Mouse (Mus musculus) kidney, postnatal 0 days (tissue): Measurements from ENCODE around the gene Mtfmt. TPM values are rescaled to one million over a fixed set of nuclear protein-coding genes. Genes with fewer than 3 reads are reported as not detected.

Source experiments
- ATAC-seq: fragments of 200-750 bp; cut with Nextera tagmentation; replicated peaks from 2 replicates; pipeline ENCODE4 v1.8.0; 2017; ENCODE audit warnings: low read depth, moderate number of reproducible peaks, moderate TSS enrichment, moderate library complexity; ENCODE audit not compliant: low FRiP score
- DNase-seq: peaks from one replicate; pipeline ENCODE4 v3.0.0-alpha.2; 2016; ENCODE audit warnings: low spot score
- H3K27ac ChIP-seq: fragments of 300-500 bp; sonication (generic); 2 replicates; pipeline ENCODE4 v1.5.1; 2014; ENCODE audit warnings: mild to moderate bottlenecking
- H3K27me3 ChIP-seq: fragments of 300-500 bp; sonication (generic); 2 replicates; pipeline ENCODE4 v1.6.1; 2014; ENCODE audit warnings: low read length, mixed read lengths; ENCODE audit not compliant: insufficient read depth
- H3K36me3 ChIP-seq: fragments of 300-500 bp; sonication (generic); 2 replicates; pipeline ENCODE4 v1.6.1; 2014; ENCODE audit warnings: low read length, mixed read lengths; ENCODE audit not compliant: insufficient read depth
- H3K4me1 ChIP-seq: fragments of 300-500 bp; sonication (generic); replicated peaks from 2 replicates; pipeline ENCODE4 v1.6.1; 2014; ENCODE audit warnings: antibody characterized with exemption, low read length, mixed read lengths; ENCODE audit not compliant: insufficient read depth
- H3K4me2 ChIP-seq: fragments of 300-500 bp; sonication (generic); 2 replicates; pipeline ENCODE4 v1.6.1; 2014; ENCODE audit warnings: mild to moderate bottlenecking, low read length, moderate library complexity, mixed read lengths
- H3K4me3 ChIP-seq: fragments of 300-500 bp; sonication (generic); replicated peaks from 2 replicates; pipeline ENCODE4 v1.5.1; 2014; ENCODE audit warnings: low read depth, low read length
- H3K9ac ChIP-seq: fragments of 300-500 bp; sonication (generic); 2 replicates; pipeline ENCODE4 v1.6.1; 2014; ENCODE audit warnings: low read depth, low read length
- H3K9me3 ChIP-seq: fragments of 300-500 bp; sonication (generic); replicated peaks from 2 replicates; pipeline ENCODE4 v1.6.1; 2016; ENCODE audit warnings: low read length, inconsistent platforms, mixed read lengths
- CTCF ChIP-seq: IDR thresholded peaks from 2 replicates; pipeline ENCODE4 v1.5.1; 2016; ENCODE audit warnings: antibody characterized with exemption, low read depth, mild to moderate bottlenecking, moderate library complexity
- WGBS: fragments of 180-500 bp; shearing (Covaris S2); extraction: QIAGEN DNeasy Blood & Tissue Kit; methylation state at CpG from one replicate; pipeline ENCODE4 v1.1.7; 2014; 5-methylcytosine and 5-hydroxymethylcytosine counted together
- polyA plus RNA-seq: library from polyadenylated mRNA; unstranded; fragments of >200 nt; fragmentation: Nextera tagmentation; extraction: Ambion mirVana; gene quantifications from 2 replicates; pipeline ENCODE4 v1.2.1, GENCODE M21; 2015

Mtfmt gene
- polyA plus RNA-seq, 1 experiment from 2014 or later = 19.2 TPM

DNA sequence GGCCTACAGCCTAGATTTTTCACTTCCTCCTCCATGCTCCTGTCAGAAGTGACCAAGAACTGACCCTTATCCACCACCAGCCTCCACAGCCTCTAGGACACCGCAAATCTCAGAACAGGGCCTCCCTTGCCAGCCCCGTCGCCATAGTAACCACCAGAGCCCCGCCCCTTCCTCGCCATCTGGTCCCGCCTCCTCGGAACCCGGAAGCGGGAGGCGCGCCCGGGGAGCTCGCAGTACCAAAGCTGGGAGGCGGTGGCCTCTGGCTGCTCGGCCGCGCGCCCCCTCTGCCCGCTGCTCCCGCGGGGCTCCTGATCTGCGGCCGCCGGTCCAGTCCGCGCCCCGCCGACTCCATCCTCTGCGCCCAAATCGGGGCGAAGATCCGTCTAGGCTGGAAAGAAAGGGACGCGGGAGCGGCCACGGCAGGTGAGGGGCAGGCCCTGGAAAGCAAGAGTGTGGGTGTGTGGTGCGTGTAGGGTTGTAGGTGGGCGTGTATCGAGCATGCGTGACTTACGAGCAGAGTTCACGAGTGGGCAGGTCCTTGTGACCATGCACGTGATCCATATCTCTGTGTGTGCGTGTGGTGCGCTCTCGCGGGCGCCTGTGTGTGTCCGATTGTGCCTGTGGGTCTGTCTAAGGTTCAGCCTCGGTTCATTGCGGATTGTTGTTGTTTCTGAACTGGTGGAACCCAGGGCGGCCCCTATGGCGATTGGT lies 25.3 kb downstream of the Mtfmt start, which contains the start of gene Spg21:
TSS of gene Spg21 (plus strand) at position 216 of the 711 bp plus-strand sequence.
- Histone ChIP-seq H3K9ac (peak within 1 kb of the TSS; percentile 76), H3K36me3 (peaks cover 5% of the 10 kb centered on the region; the same call in 1 of the 2 replicates), H3K9me3 (no peaks in the 10 kb centered on the region), H3K4me2 (peak within 1 kb of the TSS; percentile 55), H3K4me3 (peak within 1 kb of the TSS; percentile 81), H3K27me3 (no peaks in the 10 kb centered on the region), H3K27ac (peak within 1 kb of the TSS; percentile 91), H3K4me1 (peaks cover 13% of the 10 kb centered on the region; the same call in 1 of the 2 replicates)
- peak; percentile 96 for ATAC-seq
- 0 out of 2 replicates have a peak, but pooled peaks have one; percentile 10 for TF ChIP-seq CTCF
- DNase-seq = peak; percentile 97
- WGBS = under 1% methylated on average over 53 of the region's 53 CpGs

DNA sequence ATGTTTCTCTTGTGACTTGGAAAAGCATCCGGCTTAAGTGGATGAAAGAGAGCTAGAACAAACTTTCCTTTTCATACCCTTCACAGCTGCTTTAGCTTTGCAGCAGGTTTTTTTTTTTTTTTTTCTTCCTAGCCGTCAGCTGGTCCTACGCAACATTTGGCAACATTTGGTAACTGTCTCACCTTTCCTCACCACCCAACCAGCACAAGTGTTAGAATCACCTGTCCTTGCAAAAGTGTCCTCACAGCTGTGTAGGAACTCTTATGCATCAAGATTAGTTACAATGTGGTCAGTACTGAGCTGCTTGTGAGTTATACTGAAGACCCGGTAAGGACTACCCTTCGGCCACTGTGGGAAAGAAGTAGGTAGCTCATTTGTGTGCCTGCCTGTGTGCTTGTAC lies 27.0 kb downstream of the Mtfmt start:
- peaks cover 7% of the 10 kb centered on the region; the same call in 1 of the 2 replicates for H3K36me3 ChIP-seq
- H3K9ac ChIP-seq = peak overlapping the region; percentile 9; the same call in 1 of the 2 replicates
- H3K4me1 ChIP-seq = peaks cover 13% of the 10 kb centered on the region; the same call in 1 of the 2 replicates
- H3K4me2 ChIP-seq = no peak overlapping the region
- DNase-seq = no peak
- H3K27ac ChIP-seq = no peak overlapping the region
- no peak overlapping the region for H3K4me3 ChIP-seq
- no peaks in the 10 kb centered on the region for H3K27me3 ChIP-seq
- WGBS = 74% methylated on average over 5 of the region's 5 CpGs
- H3K9me3 ChIP-seq = no peaks in the 10 kb centered on the region
- no peak for ATAC-seq
- TF ChIP-seq CTCF = no peak

DNA sequence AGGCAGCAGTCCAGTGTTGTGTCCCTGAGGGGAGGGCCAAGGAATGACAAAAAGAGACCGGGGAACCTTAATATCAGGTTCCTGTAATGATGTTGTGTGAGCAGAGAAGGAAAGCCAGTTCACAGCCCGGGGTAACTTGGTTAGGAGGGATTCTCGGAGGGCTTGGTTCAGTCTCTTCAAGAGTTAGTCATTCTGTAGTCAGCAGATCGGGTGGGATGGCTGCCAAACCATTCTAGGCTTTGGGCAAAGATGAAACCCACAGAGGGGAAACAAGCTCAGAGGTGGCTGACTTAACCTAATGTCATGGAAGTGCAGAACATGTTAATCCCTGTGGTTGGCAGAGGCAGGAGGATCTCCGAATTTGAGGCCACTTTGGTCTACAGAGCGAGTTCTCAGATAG lies 28.6 kb downstream of the Mtfmt start:
- H3K4me2 ChIP-seq = no peak overlapping the region
- H3K27me3 ChIP-seq = no peaks in the 10 kb centered on the region
- H3K4me1 ChIP-seq = peaks cover 13% of the 10 kb centered on the region; the same call in 1 of the 2 replicates
- no peak overlapping the region for H3K4me3 ChIP-seq
- ATAC-seq (no peak), DNase-seq (no peak)
- no peaks in the 10 kb centered on the region for H3K9me3 ChIP-seq
- no peak overlapping the region for H3K9ac ChIP-seq
- 92% methylated on average over 6 of the region's 6 CpGs for WGBS
- TF ChIP-seq CTCF = no peak
- H3K36me3 ChIP-seq = peaks cover 10% of the 10 kb centered on the region; the same call in 1 of the 2 replicates
- H3K27ac ChIP-seq = no peak overlapping the region

DNA sequence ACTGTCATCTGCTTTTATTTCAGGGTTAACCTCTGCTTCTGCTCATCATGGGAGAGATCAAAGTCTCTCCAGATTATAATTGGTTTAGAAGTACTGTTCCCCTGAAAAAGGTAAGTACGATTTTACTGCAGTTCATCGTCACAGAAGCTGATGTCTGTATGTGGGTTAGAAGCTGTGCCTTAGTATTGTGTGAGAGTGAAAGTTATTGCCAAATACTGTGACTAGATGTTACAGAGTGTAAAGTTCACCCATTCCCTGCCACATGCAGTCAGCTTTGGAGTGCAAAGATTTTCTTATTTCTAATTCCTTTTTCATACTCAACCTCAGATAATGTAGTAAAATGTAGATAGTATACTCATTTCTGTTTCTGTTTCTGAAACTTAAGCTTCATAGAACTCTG lies 29.7 kb downstream of the Mtfmt start:
- 98% methylated on average over 2 of the region's 2 CpGs for WGBS
- ATAC-seq (no peak), DNase-seq (no peak)
- H3K9ac ChIP-seq = no peak overlapping the region
- no peaks in the 10 kb centered on the region for H3K27me3 ChIP-seq
- H3K9me3 ChIP-seq = no peaks in the 10 kb centered on the region
- peaks cover 11% of the 10 kb centered on the region; the same call in 1 of the 2 replicates for H3K4me1 ChIP-seq
- TF ChIP-seq CTCF = no peak
- H3K4me3 ChIP-seq = no peak overlapping the region
- peaks cover 18% of the 10 kb centered on the region; the same call in 1 of the 2 replicates for H3K36me3 ChIP-seq
- H3K27ac ChIP-seq = no peak overlapping the region
- no peak overlapping the region for H3K4me2 ChIP-seq

DNA sequence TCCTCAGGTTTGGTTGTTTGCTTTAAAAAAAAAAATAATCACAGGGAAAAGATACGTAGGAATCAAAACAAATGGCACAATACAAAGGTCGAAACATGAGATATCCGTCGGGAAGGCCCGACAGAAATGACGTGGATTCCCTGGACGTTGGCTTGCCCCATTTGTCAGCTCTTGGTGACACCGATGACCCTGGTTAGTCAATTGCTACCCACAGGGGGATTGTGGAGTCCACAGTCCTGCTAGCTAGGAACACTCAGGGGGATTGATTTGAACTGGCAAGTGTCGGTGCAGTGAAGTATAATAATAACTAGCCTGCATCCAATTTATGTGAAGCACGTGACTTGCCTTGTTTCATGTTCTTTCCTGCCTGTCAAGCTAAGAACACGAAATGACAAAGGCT lies 32.1 kb downstream of the Mtfmt start:
- TF ChIP-seq CTCF = no peak
- Histone ChIP-seq H3K36me3 (peaks cover 26% of the 10 kb centered on the region; the same call in 1 of the 2 replicates), H3K4me3 (no peak overlapping the region), H3K27me3 (no peaks in the 10 kb centered on the region), H3K4me2 (no peak overlapping the region), H3K9ac (no peak overlapping the region), H3K27ac (no peak overlapping the region), H3K9me3 (no peaks in the 10 kb centered on the region), H3K4me1 (no peaks in the 10 kb centered on the region)
- DNase-seq (no peak), ATAC-seq (no peak)
- WGBS = 34% methylated on average over 11 of the region's 11 CpGs

DNA sequence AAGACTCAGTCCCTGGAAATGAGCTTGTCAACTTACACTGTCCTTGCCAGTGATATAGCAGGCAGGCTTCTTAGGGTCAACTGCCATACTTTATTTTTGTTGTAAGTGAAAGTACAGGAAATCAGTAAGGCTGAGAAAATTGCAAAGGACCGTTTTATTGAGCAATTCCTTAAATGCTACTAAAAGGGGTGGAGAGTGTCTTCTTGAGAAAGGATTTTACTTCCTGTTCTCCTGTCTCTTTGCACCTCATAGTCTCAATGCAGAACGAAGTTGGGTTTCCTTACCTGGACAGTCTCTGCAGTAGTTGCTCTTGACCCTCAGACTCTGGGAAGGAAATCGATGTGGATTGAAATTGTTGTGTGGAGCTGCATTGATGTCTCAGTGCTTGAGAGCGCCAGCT lies 37.2 kb downstream of the Mtfmt start:
- no peak for ATAC-seq
- Histone ChIP-seq H3K9me3 (no peaks in the 10 kb centered on the region), H3K9ac (no peak overlapping the region), H3K27me3 (no peaks in the 10 kb centered on the region), H3K4me3 (no peak overlapping the region), H3K4me1 (no peaks in the 10 kb centered on the region), H3K36me3 (peaks cover 60% of the 10 kb centered on the region), H3K27ac (no peak overlapping the region), H3K4me2 (no peak overlapping the region)
- WGBS = 85% methylated on average over 4 of the region's 4 CpGs
- DNase-seq = no peak
- TF ChIP-seq CTCF = no peak
